Mouse (Mus musculus) cortical plate, adult 2 months (tissue): Measurements from ENCODE around the gene Clca4b.
"Not testable (repeated sequence)": the region's sequence is repeated elsewhere in the genome, so short reads cannot be mapped to it uniquely, and the experiment has no call there.

Experiments used
- CTCF ChIP-seq: fragments of 200-500 bp; IDR thresholded peaks from 2 replicates; pipeline ENCODE4 v1.5.1; 2011; ENCODE audit warnings: mild to moderate bottlenecking, control low read depth, low read length; ENCODE audit not compliant: insufficient read depth; ENCODE audit errors: extremely low read depth
- POLR2A ChIP-seq: fragments of 200-500 bp; IDR thresholded peaks from 2 replicates; pipeline ENCODE4 v1.6.1; 2011; ENCODE audit warnings: mild to moderate bottlenecking, low read length, control low read depth; ENCODE audit not compliant: insufficient read depth; ENCODE audit errors: extremely low read depth

DNA sequence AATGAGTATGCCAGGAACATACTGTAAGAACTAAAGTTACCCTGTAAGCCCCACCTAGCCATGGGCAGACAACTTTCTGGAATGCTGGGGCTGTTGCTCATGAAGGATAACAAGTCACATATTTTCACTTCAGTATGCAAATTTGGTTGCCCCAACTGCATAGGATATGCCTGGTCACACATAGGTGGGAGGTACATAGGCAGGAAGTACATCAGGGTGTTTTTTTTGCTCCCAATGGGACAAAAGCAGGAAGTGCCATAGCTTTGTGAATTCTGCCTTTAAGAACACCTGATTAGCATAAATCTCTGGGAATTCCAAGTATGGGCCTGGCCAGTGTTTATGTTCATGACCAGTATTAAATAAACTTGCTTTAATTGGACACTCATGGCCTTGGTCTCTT, 1.3 kb upstream of the Clca4b start:
- TF ChIP-seq CTCF, POLR2A: not testable (repeated sequence)
